Mouse (Mus musculus) G1E (cell line): ENCODE measurements around the gene L3hypdh.

Source experiments
- CTCF ChIP-seq: IDR thresholded peaks from 2 replicates; pipeline ENCODE4 v1.5.1; 2012; ENCODE audit warnings: low read depth, low read length, inconsistent platforms, mixed read lengths
- GATA2 ChIP-seq: IDR thresholded peaks from 2 replicates; pipeline ENCODE4 v1.6.1; 2012; ENCODE audit warnings: low read depth, low read length, inconsistent platforms, borderline replicate concordance

- no peak for TF ChIP-seq CTCF
- no peak for TF ChIP-seq GATA2
Measured at GRCm38 (mm10) chr12:72082370-72082769, 2.9 kb downstream of the L3hypdh start.
